Mouse (Mus musculus): ENCODE data around the gene Myo9b.
"Not testable (repeated sequence)": the region's sequence is repeated elsewhere in the genome, so short reads cannot be mapped to it uniquely, and the experiment has no call there.

Gene Myo9b

GRCm38 (mm10) chr8:71272286-71273150 is at the start of gene Myo9b, which contains the start of gene Haus8:
Myo9b (plus strand) TSS chr8:71272714.
Haus8 (minus strand) TSS chr8:71272934.
- in situ Hi-C loops (cut with MboI, MseI), result loop anchor here in 1 of 2 experiments (5.0 kb wide), 1 partner anchor 50 kb away; no protein-coding TSS in a partner anchor

DNA sequence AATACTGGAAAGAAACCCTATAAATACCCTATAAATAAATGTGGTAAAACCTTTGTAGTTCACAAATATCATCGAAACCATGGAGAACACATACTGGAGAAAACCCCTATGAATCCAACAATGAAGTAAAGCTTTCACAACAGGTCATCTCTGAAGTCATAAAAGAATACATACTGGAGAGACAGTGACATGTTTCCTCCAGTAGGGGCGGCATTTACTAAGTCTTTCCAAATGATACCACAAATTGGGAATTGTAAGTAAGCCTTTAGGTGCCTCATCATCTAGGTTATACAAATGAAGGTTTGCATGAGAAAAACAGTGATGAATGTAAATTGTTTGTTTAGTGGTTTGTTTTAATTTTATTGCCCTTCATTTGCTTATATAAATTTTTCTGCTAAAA is 48.0 kb upstream of the Myo9b start:
- in situ Hi-C loops (cut with MboI, MseI), result no loop called here

DNA sequence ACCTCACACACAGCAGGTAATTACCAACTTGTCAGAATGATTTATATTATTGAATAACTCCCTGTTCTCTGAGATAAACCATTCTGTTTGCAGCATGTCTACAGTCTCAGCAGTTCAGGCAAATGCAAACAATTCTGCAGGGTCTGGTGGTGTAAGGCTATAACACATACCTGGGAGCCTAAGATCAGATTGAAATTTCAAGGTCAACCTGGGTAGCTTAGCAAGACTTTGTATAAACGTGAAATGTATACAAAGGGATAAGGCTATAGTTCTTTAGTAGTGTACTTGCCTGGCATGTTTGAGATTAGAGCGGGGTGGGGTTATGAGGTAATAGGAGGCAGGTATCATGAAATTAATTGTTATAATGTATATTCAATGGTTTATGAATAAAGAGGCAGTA is 29.8 kb upstream of the Myo9b start:
- in situ Hi-C loops (cut with MboI, MseI), result no loop called here

GRCm38 (mm10) chr8:71248203-71248602 is 24.3 kb upstream of the Myo9b start:
- in situ Hi-C loops (cut with MboI, MseI), result no loop called here

DNA sequence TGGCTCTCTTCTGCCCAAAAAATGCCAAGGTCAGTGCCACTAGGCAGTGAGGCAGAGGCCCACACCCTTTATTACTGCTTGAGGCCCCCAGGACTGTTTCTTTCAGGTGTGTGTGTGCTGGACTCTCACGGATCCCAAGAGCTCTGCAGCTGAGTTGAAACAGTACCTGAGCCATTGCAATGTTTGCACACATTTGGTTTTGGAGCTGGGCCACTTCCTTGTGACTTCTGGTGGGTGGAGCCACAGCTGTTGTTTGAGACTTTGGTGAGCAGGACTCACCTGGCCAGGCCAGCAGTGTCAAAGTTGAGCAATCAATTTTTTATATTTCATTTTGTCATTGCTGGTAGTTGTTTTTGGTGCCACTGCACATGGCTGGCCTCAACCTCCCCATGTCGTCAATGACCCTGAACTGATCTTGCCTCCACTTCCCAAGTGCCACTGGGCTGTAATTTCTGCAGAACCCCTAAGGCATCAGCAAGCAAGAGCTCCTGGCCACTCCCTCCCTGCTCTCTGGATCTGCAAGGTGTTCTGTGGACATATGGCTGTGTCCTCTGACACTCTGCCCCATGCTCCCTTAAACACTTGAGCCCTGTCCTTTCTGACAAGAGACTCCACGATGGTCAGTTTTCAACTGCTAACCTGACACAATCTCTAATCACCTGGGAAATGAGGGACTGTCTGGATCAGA is 15.8 kb upstream of the Myo9b start:
- in situ Hi-C loops (cut with MboI, MseI), result no loop called here

DNA sequence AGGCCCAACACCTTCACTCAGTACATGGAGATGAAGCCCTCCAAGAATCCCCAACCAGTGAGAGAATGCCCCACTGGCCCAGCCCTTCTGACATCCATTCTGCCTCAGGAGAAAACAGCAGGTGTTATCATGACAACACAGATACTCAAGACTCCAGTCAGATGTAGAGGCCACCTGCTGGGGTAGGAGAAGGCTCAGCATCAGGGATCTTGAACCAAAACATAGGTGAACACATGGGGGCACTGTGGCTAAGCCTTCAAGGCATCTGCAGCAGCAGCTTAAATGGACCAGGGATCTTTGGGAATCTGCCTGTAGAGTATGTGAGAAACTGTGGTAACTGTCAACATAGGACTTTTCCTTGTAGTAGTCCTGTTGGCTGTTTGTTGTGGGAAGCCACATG is 11.3 kb upstream of the Myo9b start:
- in situ Hi-C loops (cut with MboI, MseI), result loop anchor here in 1 of 2 experiments (10.0 kb wide), 1 partner anchor 556 kb away; the partner anchor contains the start of gene Iqcn

DNA sequence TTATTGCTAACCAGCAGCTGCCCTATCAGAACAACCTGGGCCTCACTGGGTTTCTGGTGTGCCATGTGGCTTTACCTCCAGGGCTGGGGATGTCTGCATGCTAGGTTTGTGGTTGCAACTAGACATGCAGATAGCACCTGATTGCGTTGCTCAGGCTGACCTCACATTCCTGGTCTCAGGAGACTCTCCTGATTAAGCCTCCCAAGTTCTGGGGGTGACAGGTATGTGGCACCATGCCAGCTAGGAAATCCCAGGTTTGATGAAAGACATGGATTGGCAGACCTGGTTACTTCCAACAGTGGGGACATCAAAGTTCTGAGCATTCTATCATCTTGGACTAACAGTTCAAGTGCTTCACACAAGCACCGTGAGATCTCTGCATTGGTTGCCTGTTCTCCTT is 4.8 kb upstream of the Myo9b start:
- in situ Hi-C loops (cut with MboI, MseI), result loop anchor here in 1 of 2 experiments (10.0 kb wide), 1 partner anchor 563 kb away; the partner anchor contains the start of gene Iqcn

DNA sequence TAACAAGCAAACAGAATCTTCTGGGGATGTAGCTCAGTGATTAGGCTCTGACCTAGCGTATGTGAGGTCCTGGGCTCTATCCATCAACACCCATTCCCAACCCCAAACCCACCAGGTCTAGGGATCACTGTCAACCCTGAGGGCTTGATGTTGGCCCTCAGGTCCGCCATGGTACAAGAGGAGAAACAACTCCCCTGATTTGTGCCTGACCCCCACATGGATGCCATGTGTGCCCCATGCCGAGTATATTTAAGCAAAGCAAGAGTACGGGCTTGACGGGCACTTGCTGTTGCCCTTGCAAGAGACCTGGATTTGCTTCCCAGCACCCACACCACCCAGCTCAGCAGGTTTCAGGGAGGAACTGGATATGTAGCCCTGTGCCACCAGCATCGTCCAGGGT is 4.2 kb upstream of the Myo9b start:
- in situ Hi-C loops (cut with MboI, MseI), result loop anchor here in 1 of 2 experiments (10.0 kb wide), 1 partner anchor 563 kb away; the partner anchor contains the start of gene Iqcn

DNA sequence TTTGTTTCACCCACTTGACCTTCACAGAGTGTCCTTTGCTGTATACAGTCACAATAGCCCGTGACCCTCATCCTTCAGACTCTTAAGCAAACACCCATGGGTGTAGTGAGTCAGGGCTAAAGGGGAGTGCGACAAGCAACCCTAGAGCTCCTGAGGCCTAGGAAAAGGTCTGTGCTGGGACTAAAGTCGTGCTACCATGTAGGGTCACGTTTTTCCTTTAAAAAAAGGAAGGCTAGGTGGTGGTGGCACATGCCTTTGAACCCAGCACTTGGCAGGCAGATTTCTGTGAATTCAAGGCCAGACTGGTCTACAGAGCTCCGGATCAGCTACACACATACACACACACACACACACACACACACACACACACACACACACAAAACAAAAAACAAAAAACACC is 884 bp upstream of the Myo9b start:
- in situ Hi-C loops (cut with MboI, MseI), result loop anchor here in 1 of 2 experiments (5.0 kb wide), 1 partner anchor 51 kb away; no protein-coding TSS in a partner anchor

GRCm38 (mm10) chr8:71273151-71273510 is 617 bp downstream of the Myo9b start:
- in situ Hi-C loops (cut with MboI, MseI), result loop anchor here in 1 of 2 experiments (5.0 kb wide), 1 partner anchor 49 kb away; no protein-coding TSS in a partner anchor

DNA sequence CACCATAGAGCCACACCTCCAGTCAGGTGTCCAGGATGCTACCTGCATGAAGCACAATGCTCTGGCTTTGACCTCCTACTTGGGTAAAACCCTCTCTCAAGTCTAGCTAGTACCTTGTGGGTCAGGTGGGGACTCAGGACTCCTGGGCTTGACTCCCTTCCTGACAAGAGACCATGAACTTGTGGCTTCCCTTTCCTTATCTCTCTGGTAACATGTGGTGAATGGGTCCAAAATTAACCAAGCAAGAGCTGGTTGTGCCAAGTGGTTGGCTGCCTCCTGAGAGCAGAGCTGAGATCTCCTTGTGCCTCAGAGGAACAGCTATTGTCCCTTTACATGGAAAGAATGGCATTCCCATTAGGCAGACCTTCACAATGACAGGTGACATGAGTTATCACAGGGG is 2.0 kb downstream of the Myo9b start:
- in situ Hi-C loops (cut with MboI, MseI), result loop anchor here in 1 of 2 experiments (5.0 kb wide), 1 partner anchor 48 kb away; no protein-coding TSS in a partner anchor

DNA sequence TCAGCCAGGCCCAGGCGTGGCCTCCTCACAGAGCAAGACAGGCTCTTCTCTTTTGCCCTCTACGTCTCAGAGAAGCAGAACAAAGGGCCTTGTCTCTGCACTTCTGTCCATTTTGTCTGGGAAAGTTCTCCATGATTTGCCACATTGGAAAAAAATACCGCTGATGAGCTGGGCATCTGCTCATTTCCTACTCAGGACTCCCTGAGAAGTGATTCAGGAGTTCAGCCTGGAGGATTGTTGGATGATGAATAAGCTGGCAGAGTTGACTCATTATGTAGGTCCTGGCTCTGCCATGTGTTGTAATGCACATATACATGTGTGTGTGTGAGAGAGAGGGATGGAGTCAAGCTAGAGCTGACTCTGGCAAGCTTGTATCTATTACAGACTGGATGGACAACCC is 3.7 kb downstream of the Myo9b start:
- in situ Hi-C loops (cut with MboI, MseI), result no loop called here

- in situ Hi-C loops (cut with MboI, MseI), result not testable (repeated sequence)
Observed at GRCm38 (mm10) chr8:71279409-71279808, 6.9 kb downstream of the Myo9b start.

DNA sequence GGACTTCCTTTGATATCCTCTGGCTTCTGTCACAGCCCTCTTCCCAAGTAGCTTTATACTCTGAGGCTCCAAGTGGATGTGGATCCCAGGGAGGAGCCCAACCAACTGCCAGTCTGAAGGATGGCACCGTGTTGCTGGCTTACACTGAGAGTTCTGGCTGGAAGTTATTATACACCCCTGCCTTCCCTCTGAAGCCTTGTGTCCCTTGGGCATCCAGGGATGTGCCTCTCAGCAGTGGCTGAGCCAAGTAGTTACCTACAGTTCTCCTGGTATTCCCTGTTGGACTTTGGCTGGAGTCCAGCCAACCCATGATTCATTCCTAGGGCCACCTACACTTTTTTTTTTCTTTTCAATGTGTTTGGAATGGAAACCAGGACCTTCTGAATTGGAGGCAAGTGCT is 9.2 kb downstream of the Myo9b start:
- in situ Hi-C loops (cut with MboI, MseI), result loop anchor here (5.0 to 10.0 kb wide), 2 partner anchors 367 to 456 kb away; no protein-coding TSS in a partner anchor

DNA sequence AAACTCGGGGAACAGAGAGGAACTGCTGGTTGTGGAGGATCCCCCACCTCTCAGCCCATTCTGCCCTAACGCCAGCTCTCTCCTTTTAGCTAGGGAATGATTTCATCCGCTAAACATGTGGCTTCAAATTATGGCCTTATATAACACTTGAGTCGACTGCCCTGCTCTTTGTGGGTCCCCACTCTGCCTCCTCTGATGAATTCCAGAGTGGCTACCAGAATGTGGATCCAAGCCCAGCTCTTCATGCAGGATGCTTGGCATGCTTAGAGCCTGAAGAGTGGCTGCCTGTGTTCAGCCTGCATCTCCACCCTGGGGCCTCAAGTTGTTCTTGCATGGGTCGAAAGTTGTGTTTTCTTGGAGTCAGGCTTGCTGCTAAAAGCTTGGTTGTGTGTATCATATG is 10.1 kb downstream of the Myo9b start:
- in situ Hi-C loops (cut with MboI, MseI), result loop anchor here (5.0 to 10.0 kb wide), 2 partner anchors 368 to 455 kb away; no protein-coding TSS in a partner anchor

DNA sequence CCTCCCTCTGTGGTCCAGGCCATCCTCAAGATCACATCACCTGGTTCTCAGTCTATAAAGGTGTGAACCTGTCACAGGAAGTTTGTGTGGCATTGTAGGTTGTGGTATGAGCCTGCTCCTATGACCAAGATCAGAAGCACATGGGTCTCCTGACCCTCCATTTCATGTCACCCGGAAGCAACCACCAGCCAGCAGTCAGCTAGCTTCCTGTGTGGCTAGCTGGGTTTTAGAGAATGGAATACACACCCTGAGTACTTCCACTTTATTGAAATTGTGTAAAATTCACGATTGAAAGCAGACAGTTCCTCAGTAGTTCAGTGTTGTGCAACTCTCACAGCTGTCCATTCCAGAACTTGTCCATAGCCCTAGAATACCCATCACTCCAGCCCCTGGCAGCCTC is 13.7 kb downstream of the Myo9b start:
- in situ Hi-C loops (cut with MboI, MseI), result loop anchor here in 1 of 2 experiments (10.0 kb wide), 1 partner anchor 371 kb away; no protein-coding TSS in a partner anchor

DNA sequence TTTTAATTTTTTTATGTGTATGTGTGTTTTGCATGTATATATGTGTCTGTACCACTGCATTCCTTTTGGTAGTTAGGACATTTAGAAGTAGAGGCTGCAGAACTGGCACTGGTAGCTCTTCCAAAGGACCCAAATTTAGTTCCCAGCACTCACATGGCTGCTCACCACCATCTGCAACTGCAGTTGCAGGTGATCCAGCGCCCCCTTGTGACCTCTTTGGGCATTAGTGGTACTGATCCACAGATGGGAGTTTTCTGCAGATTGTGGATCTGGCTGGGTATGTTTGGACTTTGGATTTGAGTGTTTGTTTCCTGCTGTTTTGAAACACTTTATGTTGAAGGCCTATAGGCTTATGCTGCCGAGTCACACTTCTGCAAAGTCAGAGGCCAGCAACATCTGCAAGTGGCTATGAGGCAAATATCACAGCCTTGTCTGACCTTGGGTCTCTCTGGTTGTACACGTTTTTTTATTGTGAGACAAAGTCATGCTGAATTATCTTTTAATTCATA is 16.0 kb downstream of the Myo9b start:
- in situ Hi-C loops (cut with MboI, MseI), result loop anchor here in 1 of 2 experiments (10.0 kb wide), 1 partner anchor 374 kb away; no protein-coding TSS in a partner anchor

GRCm38 (mm10) chr8:71289098-71289497 is 16.6 kb downstream of the Myo9b start:
- in situ Hi-C loops (cut with MboI, MseI), result loop anchor here in 1 of 2 experiments (10.0 kb wide), 1 partner anchor 374 kb away; no protein-coding TSS in a partner anchor

- in situ Hi-C loops (cut with MboI, MseI), result no loop called here
Observed at GRCm38 (mm10) chr8:71290211-71290610, 17.7 kb downstream of the Myo9b start.

GRCm38 (mm10) chr8:71290911-71291310 is 18.4 kb downstream of the Myo9b start:
- in situ Hi-C loops (cut with MboI, MseI), result no loop called here

- in situ Hi-C loops (cut with MboI, MseI), result no loop called here
Observed at GRCm38 (mm10) chr8:71291351-71291750, 18.8 kb downstream of the Myo9b start.

DNA sequence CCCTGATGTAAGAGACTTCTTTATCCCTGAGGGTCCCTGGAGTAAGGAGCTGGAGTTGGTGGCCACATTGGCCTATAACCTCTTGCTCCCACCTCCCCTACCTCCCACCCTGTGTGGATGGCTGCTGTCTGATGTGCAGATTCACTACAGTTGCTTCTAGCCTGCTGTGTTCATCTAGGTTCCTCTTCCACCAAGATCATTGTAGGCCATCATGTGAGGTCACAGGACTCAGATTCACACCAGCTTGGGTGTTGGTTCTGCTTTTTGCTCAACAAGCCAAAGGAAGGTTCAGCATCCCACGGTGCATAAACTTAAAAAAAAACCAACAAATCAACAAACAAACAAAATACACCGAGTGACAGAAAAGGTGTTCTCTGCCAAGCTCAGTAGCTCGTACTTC is 21.4 kb downstream of the Myo9b start:
- in situ Hi-C loops (cut with MboI, MseI), result not testable (repeated sequence)
